Mouse (Mus musculus): ENCODE measurements at regions not wholly inside any gene's neighbourhood (a gene's known extent, or its start where the extent isn't known, plus 50 kb on each side); places are given as distances from the start of the nearest gene placed in this dataset.

DNA sequence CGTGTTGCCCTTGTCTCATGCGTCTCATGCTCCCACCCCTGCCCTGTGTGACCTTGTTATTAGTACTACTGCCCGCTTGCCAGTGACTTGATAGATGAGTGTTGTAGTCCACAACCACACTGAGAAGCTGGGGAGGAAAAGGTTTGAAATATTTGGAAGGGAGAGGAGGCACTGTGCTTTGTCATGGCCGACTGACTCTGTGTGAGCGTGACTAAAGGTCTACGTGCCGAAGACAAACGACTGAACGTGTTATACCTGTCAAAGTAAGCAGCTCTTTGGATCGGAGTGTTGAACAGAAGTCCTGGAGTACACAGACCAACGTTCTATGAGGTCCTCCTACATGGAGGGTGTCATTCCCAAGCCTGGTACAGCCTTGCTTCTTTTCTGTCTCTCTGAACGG lies 318.4 kb downstream of the Irs2 start:
- no peak for TF ChIP-seq CTCF (conservative IDR thresholded peaks at IDR 0.05; ENCODE audit: insufficient read depth, insufficient read length, low read depth, low read length)
- TF ChIP-seq POLR2A (IDR thresholded peaks at IDR 0.05; ENCODE audit: low read depth, low read length), result no peak
